Mouse (Mus musculus): ENCODE measurements around the gene Prdm16.

- TF ChIP-seq POLR2A (IDR thresholded peaks at IDR 0.05; ENCODE audit: low read depth, low read length): no peak
- TF ChIP-seq CTCF (conservative IDR thresholded peaks at IDR 0.05 in 1 of 2, IDR thresholded peaks at IDR 0.05 in 1 of 2; ENCODE audit: low read depth in 2 of 2, low read length in 2 of 2): no peak
- TF ChIP-seq PAX5 (IDR thresholded peaks at IDR 0.05; ENCODE audit: low read length): no peak
- no peak for TF ChIP-seq EP300 (IDR thresholded peaks at IDR 0.05; ENCODE audit: low read length)
- TF ChIP-seq ZMIZ1 (IDR thresholded peaks at IDR 0.05; ENCODE audit: low read depth, low read length): no peak
- no peak for TF ChIP-seq USF2 (conservative IDR thresholded peaks at IDR 0.05; ENCODE audit: low read depth, low read length)
- no peak for TF ChIP-seq MXI1 (IDR thresholded peaks at IDR 0.05; ENCODE audit: low read depth, low read length)
- no peak for TF ChIP-seq HCFC1 (IDR thresholded peaks at IDR 0.05; ENCODE audit: low read depth, low read length)
Observed at GRCm38 (mm10) chr4:154269520-154269919, 367.2 kb downstream of the Prdm16 start.
